Mouse (Mus musculus) liver, embryonic 16.5 days (tissue): ENCODE results near the gene Cd2. TPM values are rescaled to one million over a fixed set of nuclear protein-coding genes. Genes with fewer than 3 reads are reported as not detected.

Source experiments
- ATAC-seq: fragments of 200-750 bp; cut with Nextera tagmentation; 2 replicates; pipeline ENCODE4 v1.8.0; 2017; ENCODE audit warnings: low read depth, mild to moderate bottlenecking, moderate number of reproducible peaks, moderate library complexity
- H3K27ac ChIP-seq: fragments of 300-500 bp; sonication (generic); 2 replicates; pipeline ENCODE4 v1.5.1; 2014; ENCODE audit warnings: mild to moderate bottlenecking, low read length
- H3K27me3 ChIP-seq: fragments of 300-500 bp; sonication (generic); 2 replicates; pipeline ENCODE4 v1.6.1; 2014; ENCODE audit warnings: low read depth, low read length, mixed read lengths; ENCODE audit not compliant: control insufficient read depth, insufficient read depth
- H3K36me3 ChIP-seq: fragments of 300-500 bp; sonication (generic); 2 replicates; pipeline ENCODE4 v1.6.1; 2014; ENCODE audit warnings: mild to moderate bottlenecking; ENCODE audit not compliant: control insufficient read depth, insufficient read depth
- H3K4me1 ChIP-seq: fragments of 300-500 bp; sonication (generic); 2 replicates; pipeline ENCODE4 v1.6.1; 2014; ENCODE audit warnings: low read depth, low read length, mixed read lengths; ENCODE audit not compliant: control insufficient read depth
- H3K4me2 ChIP-seq: fragments of 300-500 bp; sonication (generic); 2 replicates; pipeline ENCODE4 v1.6.1; 2014; ENCODE audit warnings: low read depth, low read length, mixed read lengths
- H3K4me3 ChIP-seq: fragments of 300-500 bp; sonication (generic); 2 replicates; pipeline ENCODE4 v1.5.1; 2014; ENCODE audit warnings: low read depth, mild to moderate bottlenecking, low read length
- H3K9ac ChIP-seq: fragments of 300-500 bp; sonication (generic); 2 replicates; pipeline ENCODE4 v1.6.1; 2014; ENCODE audit warnings: low read depth, low read length
- H3K9me3 ChIP-seq: fragments of 300-500 bp; sonication (generic); replicated peaks from 2 replicates; pipeline ENCODE4 v1.6.1; 2016; ENCODE audit warnings: low read length; ENCODE audit not compliant: control insufficient read depth
- WGBS: fragments of 180-500 bp; shearing (Covaris S2); extraction: QIAGEN DNeasy Blood & Tissue Kit; methylation state at CpG from one replicate; pipeline ENCODE4 v1.1.7; 2014; ENCODE audit not compliant: insufficient replicate concordance; 5-methylcytosine and 5-hydroxymethylcytosine counted together
- polyA plus RNA-seq: library from polyadenylated mRNA; unstranded; fragments of >200 nt; fragmentation: Nextera tagmentation; extraction: Ambion mirVana; gene quantifications from 2 replicates; pipeline ENCODE4 v1.2.1, GENCODE M21; 2015

The Cd2 gene
- polyA plus RNA-seq, 1 experiment from 2014 or later: 0.17 TPM

DNA sequence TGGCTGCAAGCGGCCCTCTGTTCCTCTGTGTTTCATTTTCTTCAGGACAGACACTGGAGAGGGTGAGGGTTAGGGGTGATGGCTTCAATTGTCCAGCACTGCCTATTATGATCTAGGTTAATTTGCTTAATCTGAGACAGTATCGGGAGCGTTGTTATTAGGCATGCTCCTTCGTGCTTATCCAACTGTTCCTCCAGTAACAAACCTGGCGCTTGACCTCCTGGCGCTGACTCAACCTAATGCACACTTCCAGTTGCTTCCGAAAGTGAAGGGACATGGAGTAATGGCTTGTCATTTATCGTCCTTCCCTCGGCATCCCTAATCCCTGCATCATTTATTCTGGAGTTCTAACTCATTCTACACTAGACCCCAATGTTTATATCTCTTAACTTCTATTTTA is 46.9 kb downstream of the Cd2 start:
- Histone ChIP-seq H3K27me3 (no peaks in the 10 kb centered on the region), H3K9ac (no peak overlapping the region), H3K4me3 (no peak overlapping the region), H3K36me3 (no peaks in the 10 kb centered on the region), H3K4me2 (no peak overlapping the region), H3K27ac (no peak overlapping the region), H3K9me3 (no peaks in the 10 kb centered on the region), H3K4me1 (no peaks in the 10 kb centered on the region)
- ATAC-seq: no peak
- 71% methylated on average over 9 of the region's 9 CpGs for WGBS

DNA sequence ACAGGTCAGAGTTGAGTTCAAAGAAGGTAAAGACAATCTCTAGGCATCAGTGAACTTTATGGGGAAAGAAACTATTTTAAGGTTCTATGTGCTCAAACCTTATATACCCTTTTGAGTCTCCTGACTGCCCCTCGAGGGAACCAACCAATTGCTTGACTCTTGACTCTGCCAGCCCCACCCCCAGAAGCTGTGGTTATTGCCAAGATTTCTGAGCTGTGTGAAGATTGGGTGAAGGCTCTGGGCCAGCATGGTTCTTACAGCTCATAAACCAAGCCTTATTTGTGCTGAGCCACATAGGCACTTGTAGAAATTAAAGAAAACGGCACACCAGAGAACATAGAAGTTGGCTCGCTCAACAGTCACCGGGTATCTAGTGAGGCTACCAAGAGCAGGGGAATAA is 48.5 kb downstream of the Cd2 start:
- no peak overlapping the region for H3K27ac ChIP-seq
- no peak overlapping the region for H3K9ac ChIP-seq
- no peaks in the 10 kb centered on the region for H3K27me3 ChIP-seq
- no peaks in the 10 kb centered on the region for H3K36me3 ChIP-seq
- H3K9me3 ChIP-seq: no peaks in the 10 kb centered on the region
- no peak overlapping the region for H3K4me3 ChIP-seq
- H3K4me1 ChIP-seq: no peaks in the 10 kb centered on the region
- no peak overlapping the region for H3K4me2 ChIP-seq
- ATAC-seq: no peak
- 69% methylated on average over 4 of the region's 4 CpGs for WGBS

DNA sequence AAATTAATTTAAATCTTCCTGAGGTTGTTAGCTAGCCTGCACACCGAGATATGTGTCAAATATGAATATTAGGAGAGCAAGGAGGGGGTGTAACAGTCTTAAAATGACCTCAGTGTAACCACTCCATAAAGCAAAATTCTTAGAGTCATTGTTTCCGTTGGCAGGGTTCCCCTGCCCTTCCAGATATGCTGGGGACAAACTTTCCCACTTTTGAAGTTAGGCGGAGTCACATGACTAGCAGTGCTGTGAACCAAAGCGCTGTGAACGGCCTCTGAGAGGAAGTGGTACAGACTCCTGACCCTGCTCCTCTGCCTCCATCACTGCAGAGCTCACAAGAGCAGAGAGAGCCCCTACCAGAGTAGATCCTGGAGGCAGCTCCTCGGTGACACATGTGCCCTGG is 49.0 kb downstream of the Cd2 start:
- no peaks in the 10 kb centered on the region for H3K36me3 ChIP-seq
- no peak overlapping the region for H3K9ac ChIP-seq
- no peaks in the 10 kb centered on the region for H3K27me3 ChIP-seq
- ATAC-seq: no peak
- H3K4me3 ChIP-seq: no peak overlapping the region
- H3K9me3 ChIP-seq: no peaks in the 10 kb centered on the region
- no peak overlapping the region for H3K4me2 ChIP-seq
- H3K4me1 ChIP-seq: no peaks in the 10 kb centered on the region
- H3K27ac ChIP-seq: no peak overlapping the region
- WGBS: 52% methylated on average over 6 of the region's 6 CpGs

DNA sequence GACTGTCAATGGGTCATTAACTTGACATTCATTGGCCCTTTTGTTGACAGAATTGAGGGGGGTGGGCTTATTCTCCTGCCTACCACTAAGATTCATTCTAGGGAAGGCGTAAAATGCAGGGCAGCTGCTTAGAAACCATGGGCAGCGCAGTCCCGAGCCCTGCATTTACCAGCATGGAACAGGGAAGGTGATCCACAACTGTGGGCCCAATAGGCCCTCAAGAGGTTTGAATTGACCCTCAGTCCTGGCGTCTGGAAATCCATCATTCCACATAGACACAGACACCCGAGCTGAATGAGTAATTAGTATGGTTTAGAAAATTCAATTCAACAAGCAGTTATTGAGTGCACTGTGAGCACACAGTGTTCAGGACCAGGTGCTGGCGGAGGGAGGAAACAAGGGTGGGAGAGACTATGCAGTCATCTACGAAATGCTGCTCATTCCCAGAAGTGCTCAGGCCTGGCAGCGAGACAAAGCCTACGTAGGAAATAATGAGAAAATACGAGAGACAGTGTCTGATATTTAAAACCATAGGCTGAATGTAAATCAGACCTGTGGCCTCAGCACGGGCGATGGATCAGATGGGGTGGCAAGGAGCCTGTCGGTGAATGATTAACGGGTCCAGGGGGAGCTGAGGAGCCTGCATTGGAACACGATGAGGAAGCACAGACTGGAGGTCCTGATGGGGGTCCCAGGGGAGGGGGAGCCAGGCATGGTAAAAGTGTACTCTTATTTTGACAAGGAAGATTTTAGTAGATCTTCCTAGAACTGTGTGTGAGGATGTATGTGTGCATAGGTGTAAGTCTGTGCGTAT is 50.5 kb downstream of the Cd2 start:
- no peak overlapping the region for H3K4me3 ChIP-seq
- no peaks in the 10 kb centered on the region for H3K9me3 ChIP-seq
- no peaks in the 10 kb centered on the region for H3K36me3 ChIP-seq
- no peak overlapping the region for H3K4me2 ChIP-seq
- H3K4me1 ChIP-seq: no peaks in the 10 kb centered on the region
- no peaks in the 10 kb centered on the region for H3K27me3 ChIP-seq
- no peak overlapping the region for H3K9ac ChIP-seq
- 48% methylated on average over 16 of the region's 16 CpGs for WGBS
- ATAC-seq: no peak
- no peak overlapping the region for H3K27ac ChIP-seq

DNA sequence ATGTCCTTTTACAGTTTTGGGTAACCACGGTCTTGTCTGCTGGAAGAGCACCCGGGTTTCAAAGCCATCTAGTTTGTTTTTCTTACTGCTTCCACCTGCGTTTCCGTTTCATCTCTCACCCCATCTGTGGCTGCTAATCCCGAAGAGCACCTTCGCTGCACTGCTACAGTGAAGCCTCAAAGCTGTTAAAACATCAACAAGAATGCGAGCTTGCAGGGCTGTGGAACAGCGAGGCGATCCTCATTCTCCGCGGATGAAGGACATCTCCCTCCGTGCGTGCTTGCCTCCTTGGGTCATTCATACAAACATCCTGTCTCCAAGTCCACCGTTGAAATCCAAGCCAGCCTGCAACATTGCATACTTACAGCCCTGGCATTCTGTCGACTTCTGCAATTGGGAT is 51.5 kb downstream of the Cd2 start:
- Histone ChIP-seq H3K4me3 (no peak overlapping the region), H3K9me3 (no peaks in the 10 kb centered on the region), H3K9ac (no peak overlapping the region), H3K4me2 (no peak overlapping the region), H3K36me3 (no peaks in the 10 kb centered on the region), H3K27ac (no peak overlapping the region), H3K4me1 (no peaks in the 10 kb centered on the region), H3K27me3 (no peaks in the 10 kb centered on the region)
- WGBS: 31% methylated on average over 15 of the region's 15 CpGs
- no peak for ATAC-seq

DNA sequence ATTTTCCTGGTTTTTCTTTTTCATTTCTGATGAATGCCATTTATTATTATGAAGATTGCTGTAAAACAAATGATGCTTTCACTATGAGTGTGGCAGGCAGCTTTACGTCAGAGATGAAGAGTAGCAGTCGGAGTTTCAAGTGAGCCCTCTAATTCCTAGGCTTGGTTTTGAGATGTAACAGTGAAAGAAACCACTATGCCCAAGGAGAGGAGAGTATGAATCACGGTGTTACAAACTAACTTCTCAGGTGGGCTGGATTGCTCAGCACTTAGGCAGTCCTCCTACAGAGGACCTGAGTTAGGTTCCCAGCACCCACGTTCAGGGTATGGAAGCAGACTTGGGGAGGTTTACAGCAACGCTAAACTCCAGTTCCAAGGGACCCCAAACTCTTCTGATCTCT is 52.4 kb downstream of the Cd2 start:
- H3K4me3 ChIP-seq: no peak overlapping the region
- no peaks in the 10 kb centered on the region for H3K9me3 ChIP-seq

DNA sequence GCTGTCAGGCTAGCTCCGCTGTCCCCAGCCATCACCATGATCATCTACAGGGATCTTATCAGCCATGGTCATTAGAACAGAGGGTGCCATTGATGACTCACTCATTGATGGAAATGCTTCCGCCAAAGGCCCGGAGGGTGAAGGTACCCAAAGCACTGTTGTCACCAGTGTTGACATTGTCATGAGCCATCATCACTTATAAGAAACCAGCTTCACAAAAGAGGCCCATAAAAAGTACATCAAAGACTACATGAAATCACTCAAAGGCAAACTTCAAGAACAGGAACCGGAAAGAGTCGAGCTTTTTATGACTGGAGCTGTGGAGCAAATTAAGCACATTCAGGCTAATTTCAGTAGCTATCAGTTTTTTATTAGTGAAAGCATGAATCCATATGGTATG is 54.3 kb downstream of the Cd2 start:
- Histone ChIP-seq H3K36me3 (no peaks in the 10 kb centered on the region), H3K9ac (no peak overlapping the region), H3K4me2 (no peak overlapping the region), H3K27ac (no peak overlapping the region), H3K4me1 (no peaks in the 10 kb centered on the region), H3K27me3 (no peaks in the 10 kb centered on the region), H3K4me3 (no peak overlapping the region), H3K9me3 (no peaks in the 10 kb centered on the region)
- ATAC-seq: no peak
- WGBS: 74% methylated on average over 5 of the region's 5 CpGs

More for the DNA sequence above, 52.4 kb downstream of the Cd2 start:
- WGBS: 64% methylated on average over 5 of the region's 5 CpGs
- no peaks in the 10 kb centered on the region for H3K27me3 ChIP-seq
- H3K27ac ChIP-seq: no peak overlapping the region
- no peak overlapping the region for H3K4me2 ChIP-seq
- H3K36me3 ChIP-seq: no peaks in the 10 kb centered on the region
- no peak overlapping the region for H3K9ac ChIP-seq
- H3K4me1 ChIP-seq: no peaks in the 10 kb centered on the region
- no peak for ATAC-seq

DNA sequence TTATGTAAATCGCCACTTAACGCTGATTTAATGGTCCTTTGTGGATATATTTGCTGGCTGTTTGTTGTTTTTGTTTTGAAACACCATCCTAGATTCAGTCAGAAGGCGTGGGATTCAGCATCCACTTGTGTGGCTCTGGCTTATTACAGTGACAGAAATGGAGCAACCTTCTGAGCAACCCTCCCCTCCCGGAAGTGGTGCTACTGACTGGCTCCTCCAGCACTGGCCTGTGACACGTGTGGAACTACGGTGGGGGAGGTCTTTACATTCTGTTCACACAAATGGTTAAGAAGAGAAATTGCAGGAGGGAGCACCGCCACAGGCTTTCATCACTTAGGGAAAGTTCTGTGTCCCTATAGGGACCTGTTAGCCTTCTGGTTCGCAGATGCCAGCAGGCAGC is 55.2 kb downstream of the Cd2 start:
- 45% methylated on average over 8 of the region's 8 CpGs for WGBS

DNA sequence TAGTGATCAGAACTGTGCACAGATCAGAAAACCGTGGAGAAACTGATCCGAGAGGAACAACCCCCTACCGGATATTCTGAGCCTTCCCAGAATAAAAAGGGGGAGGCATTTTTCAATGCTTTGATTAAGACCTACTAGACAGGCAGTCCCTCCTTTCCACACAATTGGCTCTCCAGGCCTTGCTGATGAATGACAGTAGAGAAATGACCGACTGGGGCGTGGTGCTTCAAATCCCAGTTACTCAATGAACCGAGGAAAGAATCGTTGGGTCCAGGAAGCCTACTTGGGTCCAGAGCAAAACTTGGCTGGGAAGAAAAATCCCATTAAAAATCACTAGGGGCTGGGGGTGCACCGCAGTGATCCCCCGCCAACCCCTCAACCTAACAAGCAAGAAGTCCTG is 57.5 kb downstream of the Cd2 start:
- no peak overlapping the region for H3K9ac ChIP-seq
- H3K4me3 ChIP-seq: no peak overlapping the region
- no peak for ATAC-seq
- no peaks in the 10 kb centered on the region for H3K36me3 ChIP-seq
- no peaks in the 10 kb centered on the region for H3K27me3 ChIP-seq
- H3K4me1 ChIP-seq: no peaks in the 10 kb centered on the region
- H3K9me3 ChIP-seq: no peaks in the 10 kb centered on the region
- WGBS: 66% methylated on average over 9 of the region's 9 CpGs
- H3K27ac ChIP-seq: no peak overlapping the region
- H3K4me2 ChIP-seq: no peak overlapping the region

More for the DNA sequence above, 55.2 kb downstream of the Cd2 start:
- no peaks in the 10 kb centered on the region for H3K4me1 ChIP-seq
- H3K4me2 ChIP-seq: no peak overlapping the region
- H3K9ac ChIP-seq: no peak overlapping the region
- no peaks in the 10 kb centered on the region for H3K27me3 ChIP-seq
- H3K36me3 ChIP-seq: no peaks in the 10 kb centered on the region
- ATAC-seq: no peak
- H3K4me3 ChIP-seq: no peak overlapping the region
- H3K27ac ChIP-seq: no peak overlapping the region
- no peaks in the 10 kb centered on the region for H3K9me3 ChIP-seq
